Mouse (Mus musculus): Measurements from ENCODE around the gene Avpr1b.
"Not testable (repeated sequence)": the region's sequence is repeated elsewhere in the genome, so short reads cannot be mapped to it uniquely, and the experiment has no call there.

The Avpr1b gene

GRCm38 (mm10) chr1:131598905-131599304, at the start of gene Avpr1b:
Gene Avpr1b (plus strand): TSS chr1:131599239.
- no peak for DNase-seq (ENCODE audit: low spot score)

- no peak for DNase-seq (ENCODE audit: low spot score)
These were observed 47.1 kb upstream of the Avpr1b start for GRCm38 (mm10) chr1:131551956-131552355.

- no peak for DNase-seq (ENCODE audit: low spot score)
These were observed 45.6 kb upstream of the Avpr1b start for GRCm38 (mm10) chr1:131553428-131553827.

GRCm38 (mm10) chr1:131555042-131555812, 43.8 kb upstream of the Avpr1b start:
- DNase-seq (ENCODE audit: low spot score) = peak; percentile 83

- DNase-seq (ENCODE audit: low spot score) = no peak
These were observed 38.5 kb upstream of the Avpr1b start for GRCm38 (mm10) chr1:131560500-131560899.

GRCm38 (mm10) chr1:131562081-131562480, 37.0 kb upstream of the Avpr1b start:
- DNase-seq (ENCODE audit: low spot score) = no peak

- not testable (repeated sequence) for DNase-seq (ENCODE audit: low spot score)
These were observed 33.0 kb upstream of the Avpr1b start for GRCm38 (mm10) chr1:131566056-131566455.

GRCm38 (mm10) chr1:131569721-131570120, 29.3 kb upstream of the Avpr1b start:
- DNase-seq (ENCODE audit: low spot score) = peak; percentile 4

- no peak for DNase-seq (ENCODE audit: low spot score)
These were observed 28.6 kb upstream of the Avpr1b start for GRCm38 (mm10) chr1:131570391-131570790.

GRCm38 (mm10) chr1:131573721-131574120, 25.3 kb upstream of the Avpr1b start:
- DNase-seq (ENCODE audit: low spot score) = no peak

GRCm38 (mm10) chr1:131578943-131579680, 19.9 kb upstream of the Avpr1b start:
- no peak for DNase-seq (ENCODE audit: low spot score)

GRCm38 (mm10) chr1:131580389-131580788, 18.6 kb upstream of the Avpr1b start:
- no peak for DNase-seq (ENCODE audit: low spot score)

- DNase-seq (ENCODE audit: low spot score) = no peak
These were observed 15.4 kb upstream of the Avpr1b start for GRCm38 (mm10) chr1:131583598-131583997.

- DNase-seq (ENCODE audit: low spot score) = no peak
These were observed 12.2 kb upstream of the Avpr1b start for GRCm38 (mm10) chr1:131586836-131587235.

GRCm38 (mm10) chr1:131600314-131600713, 1.3 kb downstream of the Avpr1b start:
- no peak for DNase-seq (ENCODE audit: low spot score)

- DNase-seq (ENCODE audit: low spot score) = no peak
These were observed 7.7 kb downstream of the Avpr1b start for GRCm38 (mm10) chr1:131606719-131607118.

- peak; percentile 39 for DNase-seq (ENCODE audit: low spot score)
These were observed 13.6 kb downstream of the Avpr1b start for GRCm38 (mm10) chr1:131612556-131613155.

GRCm38 (mm10) chr1:131613361-131614133, 14.5 kb downstream of the Avpr1b start:
- DNase-seq (ENCODE audit: low spot score) = peak; percentile 91

GRCm38 (mm10) chr1:131614641-131615040, 15.6 kb downstream of the Avpr1b start:
- DNase-seq (ENCODE audit: low spot score) = no peak

- DNase-seq (ENCODE audit: low spot score) = no peak
These were observed 17.1 kb downstream of the Avpr1b start for GRCm38 (mm10) chr1:131616131-131616530.

- no peak for DNase-seq (ENCODE audit: low spot score)
These were observed 17.6 kb downstream of the Avpr1b start for GRCm38 (mm10) chr1:131616546-131617220.
